Mouse (Mus musculus) hindbrain, embryonic 14.5 days (tissue): ENCODE measurements around the gene Ssb. TPM values are rescaled to one million over a fixed set of nuclear protein-coding genes. Genes with fewer than 3 reads are reported as not detected.
"Not testable (repeated sequence)": the region's sequence is repeated elsewhere in the genome, so short reads cannot be mapped to it uniquely, and the experiment has no call there.

Experiments
- ATAC-seq: fragments of 200-750 bp; cut with Nextera tagmentation; 2 replicates; pipeline ENCODE4 v1.8.0; 2017; ENCODE audit warnings: moderate number of reproducible peaks, mild to moderate bottlenecking, moderate TSS enrichment, moderate library complexity; ENCODE audit not compliant: low FRiP score
- DNase-seq: peaks from one replicate; pipeline ENCODE4 v3.0.0-alpha.2; 2015; ENCODE audit warnings: low spot score
- H3K27ac ChIP-seq: fragments of 300-500 bp; sonication (generic); 2 replicates; pipeline ENCODE4 v1.5.1; 2014; ENCODE audit warnings: mild to moderate bottlenecking, moderate library complexity
- H3K27me3 ChIP-seq: fragments of 300-500 bp; sonication (generic); 2 replicates; pipeline ENCODE4 v1.6.1; 2014; ENCODE audit warnings: mild to moderate bottlenecking, low read length, mixed read lengths; ENCODE audit not compliant: control insufficient read depth, insufficient read depth
- H3K36me3 ChIP-seq: fragments of 300-500 bp; sonication (generic); replicated peaks from 2 replicates; pipeline ENCODE4 v1.6.1; 2014; ENCODE audit not compliant: control insufficient read depth, insufficient read depth
- H3K4me1 ChIP-seq: fragments of 300-500 bp; sonication (generic); replicated peaks from 2 replicates; pipeline ENCODE4 v1.6.1; 2014; ENCODE audit warnings: antibody characterized with exemption, low read length, mixed read lengths; ENCODE audit not compliant: control insufficient read depth, insufficient read depth
- H3K4me2 ChIP-seq: fragments of 300-500 bp; sonication (generic); replicated peaks from 2 replicates; pipeline ENCODE4 v1.6.1; 2014; ENCODE audit warnings: mild to moderate bottlenecking, moderate library complexity
- H3K4me3 ChIP-seq: fragments of 300-500 bp; sonication (generic); replicated peaks from 2 replicates; pipeline ENCODE4 v1.5.1; 2014; ENCODE audit warnings: mild to moderate bottlenecking, low read length
- H3K9ac ChIP-seq: fragments of 300-500 bp; sonication (generic); 2 replicates; pipeline ENCODE4 v1.6.1; 2014
- H3K9me3 ChIP-seq: fragments of 300-500 bp; sonication (generic); 2 replicates; pipeline ENCODE4 v1.6.1; 2016; ENCODE audit warnings: low read length; ENCODE audit not compliant: control insufficient read depth
- WGBS: fragments of 180-500 bp; shearing (Covaris S2); extraction: QIAGEN DNeasy Blood & Tissue Kit; methylation state at CpG from one replicate; pipeline ENCODE4 v1.1.7; 2014; 5-methylcytosine and 5-hydroxymethylcytosine counted together
- polyA plus RNA-seq: library from polyadenylated mRNA; unstranded; fragments of >200 nt; fragmentation: Nextera tagmentation; extraction: Ambion mirVana; gene quantifications from 2 replicates; pipeline ENCODE4 v1.2.1, GENCODE M21; 2014

The Ssb gene
- polyA plus RNA-seq, 1 experiment from 2014 or later, result 239 TPM

DNA sequence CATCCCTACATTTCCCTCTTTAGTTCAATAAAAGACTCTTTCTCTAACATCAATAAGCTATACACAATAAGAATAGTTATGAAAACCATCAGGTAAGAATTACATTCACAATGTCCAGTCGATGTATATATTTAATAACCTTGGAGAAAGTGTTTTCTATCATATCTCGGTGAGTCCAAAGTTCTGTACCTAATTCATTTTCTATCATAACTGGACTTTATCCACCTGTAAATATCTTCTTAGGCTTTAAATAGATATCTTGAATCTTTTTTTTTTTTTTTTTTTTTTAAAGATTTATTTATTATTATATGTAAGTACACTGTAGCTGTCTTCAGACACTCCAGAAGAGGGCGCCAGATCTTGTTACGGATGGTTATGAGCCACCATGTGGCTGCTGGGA, 46.0 kb downstream of the Ssb start:
- H3K27me3 ChIP-seq, ATAC-seq: not testable (repeated sequence)
- 84% methylated on average over 4 of the region's 4 CpGs for WGBS

DNA sequence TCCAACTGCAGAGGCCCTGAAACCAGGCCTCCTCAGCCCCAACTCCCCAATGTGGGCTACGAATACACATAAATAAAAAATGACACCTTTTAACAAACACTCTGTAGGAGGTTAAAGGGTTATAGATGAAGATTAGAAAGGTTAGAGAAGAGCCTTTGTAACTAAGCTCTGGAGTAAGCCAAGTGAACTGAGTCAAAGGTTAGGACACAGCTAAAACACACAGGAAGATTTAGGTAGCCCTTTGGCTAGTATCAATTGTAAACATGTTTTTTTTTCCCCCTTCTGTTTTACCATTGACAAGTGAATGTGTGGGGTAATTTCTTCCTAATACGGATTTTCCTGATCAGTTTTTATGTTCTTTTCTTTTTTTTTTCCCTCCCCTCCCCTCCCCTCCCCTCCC, 51.4 kb downstream of the Ssb start:
- no peak overlapping the region for H3K4me2 ChIP-seq
- H3K27ac ChIP-seq, result no peak overlapping the region
- WGBS, result 35% methylated on average over 2 of the region's 2 CpGs
- H3K4me3 ChIP-seq, result no peak overlapping the region
- DNase-seq, result no peak
- no peaks in the 10 kb centered on the region for H3K27me3 ChIP-seq
- H3K9me3 ChIP-seq, result no peaks in the 10 kb centered on the region
- H3K4me1 ChIP-seq, result no peaks in the 10 kb centered on the region
- no peak for ATAC-seq
- H3K36me3 ChIP-seq, result peaks cover 14% of the 10 kb centered on the region
- H3K9ac ChIP-seq, result no peak overlapping the region

More for the DNA sequence above, 46.0 kb downstream of the Ssb start:
- not testable (repeated sequence) for H3K4me1 ChIP-seq, H3K9ac ChIP-seq, H3K27ac ChIP-seq, H3K4me2 ChIP-seq, H3K36me3 ChIP-seq, DNase-seq, H3K4me3 ChIP-seq, H3K9me3 ChIP-seq

DNA sequence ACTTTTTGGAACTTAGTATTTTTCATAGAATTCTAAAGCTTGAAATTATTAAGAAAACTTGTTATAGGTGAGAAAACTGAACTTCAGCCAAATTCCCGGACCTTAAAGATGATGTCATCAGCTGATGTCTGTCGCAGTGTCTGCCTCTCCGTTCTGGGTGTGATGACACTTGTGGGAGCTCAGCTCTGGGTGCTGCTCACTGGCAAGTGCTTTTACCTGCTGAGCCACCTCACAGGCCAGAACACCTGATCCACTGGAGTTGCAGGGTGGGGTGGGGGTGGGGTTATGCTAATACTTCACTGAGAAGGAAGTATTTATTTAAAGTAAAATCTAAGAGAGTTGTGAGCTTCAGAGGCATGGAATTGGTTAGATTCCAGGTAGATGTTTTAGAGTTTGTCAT, 55.9 kb downstream of the Ssb start:
- WGBS, result 91% methylated on average over 3 of the region's 3 CpGs
- Histone ChIP-seq H3K27ac (no peak overlapping the region), H3K4me2 (no peak overlapping the region), H3K9me3 (no peaks in the 10 kb centered on the region), H3K4me1 (no peaks in the 10 kb centered on the region), H3K36me3 (peaks cover 46% of the 10 kb centered on the region), H3K9ac (no peak overlapping the region), H3K4me3 (no peak overlapping the region), H3K27me3 (no peaks in the 10 kb centered on the region)
- no peak for ATAC-seq
- no peak for DNase-seq

Other genes with a start within 250 kb of the Ssb start
- 22.5 and 24.7 TPM in 2 replicates for gene Bbs5, start 214.4 kb upstream of the Ssb start, polyA plus RNA-seq
- gene Klhl41, start 191.4 kb upstream of the Ssb start, polyA plus RNA-seq, result 0.13 and 0.24 TPM in 2 replicates
- gene Fastkd1, start 148.0 kb upstream of the Ssb start, polyA plus RNA-seq, result 18.8 and 20.2 TPM in 2 replicates
- gene Ppig, start 139.0 kb upstream of the Ssb start, polyA plus RNA-seq, result 83.9 and 84.8 TPM in 2 replicates
- 2.0 and 2.3 TPM in 2 replicates for gene Ccdc173, start 72.0 kb upstream of the Ssb start, polyA plus RNA-seq
- gene Phospho2, start 71.9 kb upstream of the Ssb start, polyA plus RNA-seq, result 40.2 and 47.0 TPM in 2 replicates
- gene Klhl23, start 39.6 kb upstream of the Ssb start, polyA plus RNA-seq, result 106 and 112 TPM in 2 replicates
- gene Mettl5, start 24.1 kb downstream of the Ssb start, polyA plus RNA-seq, result 32.8 and 33.7 TPM in 2 replicates
- 16.3 and 21.3 TPM in 2 replicates for gene Ubr3, start 35.7 kb downstream of the Ssb start, polyA plus RNA-seq
- 0.08 and 0.27 TPM in 2 replicates for gene Myo3b, start 177.6 kb downstream of the Ssb start, polyA plus RNA-seq